Mouse (Mus musculus) E14TG2a.4 (cell line): ENCODE measurements around the gene Gm960.

Source experiments
- CTCF ChIP-seq: conservative IDR thresholded peaks from 2 replicates; pipeline ENCODE4 v1.5.1; 2014; ENCODE audit warnings: low read length
- NANOG ChIP-seq: IDR thresholded peaks from 2 replicates; pipeline ENCODE4 v1.6.1; 2014; ENCODE audit warnings: borderline replicate concordance, low read length, mixed read lengths

GRCm38 (mm10) chr19:4616546-4616945, 81.9 kb downstream of the Gm960 start:
- TF ChIP-seq CTCF: no peak
- no peak for TF ChIP-seq NANOG
